Mouse (Mus musculus) B cell, adult 2 months (primary cell): ENCODE data around the gene Tigd4.
"Not testable (repeated sequence)": the region's sequence is repeated elsewhere in the genome, so short reads cannot be mapped to it uniquely, and the experiment has no call there.

Experiments used
- DNase-seq, 2 experiments: peaks; one replicate each; pipeline ENCODE4 v3.0.0; 2022

The Tigd4 gene

DNA sequence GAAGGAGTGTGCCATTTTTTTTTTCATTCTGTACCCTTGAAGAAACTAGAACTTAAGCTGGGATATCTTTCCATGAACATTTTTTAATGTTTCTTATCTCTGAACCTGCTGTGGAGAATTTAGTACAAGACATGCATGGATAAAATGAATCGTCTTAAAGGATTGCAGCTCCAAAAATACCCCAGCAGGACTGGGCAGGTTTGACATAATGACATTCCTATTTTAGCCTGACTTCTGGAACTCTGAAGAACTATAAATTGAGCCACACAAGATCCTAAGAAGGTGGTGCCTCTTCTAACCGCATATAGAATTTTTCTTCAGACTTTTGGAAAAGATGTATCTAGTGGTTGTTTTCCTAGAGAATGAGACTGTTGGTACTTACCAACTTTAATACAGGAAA is at the start of gene Tigd4:
Tigd4 (plus strand) TSS at position 301 of the 400 bp plus-strand sequence.
- DNase-seq: no peak

DNA sequence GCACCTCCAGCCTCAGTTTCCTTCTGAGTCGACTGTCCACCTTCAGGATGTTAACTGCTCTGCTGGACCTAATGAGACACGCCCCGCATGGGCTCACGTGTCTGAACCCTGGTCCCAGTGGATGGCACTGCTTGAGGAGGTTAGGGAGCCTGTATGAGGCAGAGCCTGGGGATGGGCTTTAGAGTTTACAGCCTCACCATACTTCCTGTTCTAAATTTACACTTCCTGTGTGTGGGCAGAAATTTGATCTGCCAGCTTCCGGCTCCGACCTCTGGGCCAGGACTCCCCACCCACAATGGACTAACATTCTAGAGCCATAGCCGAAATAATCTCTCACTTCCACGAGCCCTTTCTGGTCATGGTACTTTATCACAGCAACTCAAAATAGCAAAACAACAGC is 46.2 kb upstream of the Tigd4 start:
- DNase-seq: peak; percentile 48 to 57

DNA sequence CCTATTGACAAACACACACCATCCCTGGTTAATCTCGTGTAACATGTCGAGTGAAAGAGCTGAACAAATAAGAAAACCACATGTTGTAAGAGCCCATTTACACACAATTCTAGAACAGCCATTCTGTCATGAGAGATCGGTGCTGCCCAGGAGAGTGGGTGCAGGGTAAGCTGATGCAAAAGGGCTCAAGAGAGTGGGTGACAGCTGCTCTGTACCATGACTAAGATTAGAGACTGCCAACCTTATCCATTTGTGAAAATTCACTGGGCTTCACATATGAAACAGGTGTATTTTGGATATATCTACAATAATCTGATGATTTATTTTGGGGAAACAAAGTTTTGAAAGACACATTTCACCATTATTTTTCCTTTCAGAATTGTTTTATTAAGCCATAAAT is 37.6 kb upstream of the Tigd4 start:
- DNase-seq: no peak

DNA sequence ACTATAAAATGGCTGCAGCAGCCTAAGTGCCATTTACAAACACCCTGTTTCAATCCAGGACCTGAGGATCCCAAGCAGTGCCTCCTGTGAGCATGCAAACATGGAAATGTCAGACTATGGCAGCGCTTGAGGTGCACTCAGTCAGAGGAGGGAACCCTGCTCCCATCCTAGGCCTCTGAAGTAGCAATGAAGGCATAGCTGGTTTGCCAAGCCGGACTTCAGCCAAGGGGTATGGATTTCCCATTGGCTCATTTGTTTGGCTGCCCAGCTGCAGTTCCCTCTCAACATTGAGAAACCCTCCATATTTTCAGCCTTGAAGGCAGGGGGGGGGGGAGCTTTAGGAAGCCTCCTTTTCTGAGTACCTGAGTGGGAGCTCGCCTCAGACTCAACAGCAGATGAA is 35.1 kb upstream of the Tigd4 start:
- no peak for DNase-seq

DNA sequence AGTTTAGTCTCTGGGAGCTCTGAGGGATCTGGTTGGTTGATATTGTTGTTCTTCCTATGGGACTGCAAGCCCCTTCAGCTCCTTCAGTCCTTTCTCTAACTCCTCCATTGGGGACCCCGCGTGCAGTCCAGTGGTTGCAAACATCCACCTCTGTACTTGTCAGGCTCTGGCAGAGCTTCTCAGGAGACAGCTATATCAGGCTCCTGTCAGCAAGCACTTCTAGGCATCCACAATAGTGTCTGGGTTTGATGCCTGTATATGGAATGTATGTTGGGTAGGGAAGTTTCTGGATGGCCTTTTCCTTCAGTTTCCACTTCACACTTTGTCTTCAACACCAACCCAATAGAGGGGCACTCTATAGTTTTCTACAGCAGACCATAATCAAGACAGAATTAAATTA is 30.5 kb upstream of the Tigd4 start:
- not testable (repeated sequence) for DNase-seq

DNA sequence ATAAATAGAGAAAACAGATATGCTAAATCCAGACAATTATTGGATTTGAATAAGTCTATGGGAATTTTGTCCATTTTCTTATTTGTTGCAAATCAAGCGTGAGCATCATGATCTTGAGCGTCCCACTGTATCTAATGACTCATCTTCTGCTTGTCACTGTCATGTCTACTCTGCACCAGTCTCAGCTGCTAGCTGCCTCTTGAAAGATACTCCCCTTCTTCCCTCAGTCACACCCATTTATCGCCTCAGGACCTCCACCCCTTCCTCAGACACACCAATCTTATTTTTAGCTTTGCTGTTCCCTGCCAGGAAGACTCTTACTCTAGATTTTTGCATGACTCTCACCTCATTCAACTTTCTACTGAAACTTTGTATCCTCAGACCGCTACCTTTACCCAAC is 30.0 kb upstream of the Tigd4 start:
- DNase-seq: no peak

DNA sequence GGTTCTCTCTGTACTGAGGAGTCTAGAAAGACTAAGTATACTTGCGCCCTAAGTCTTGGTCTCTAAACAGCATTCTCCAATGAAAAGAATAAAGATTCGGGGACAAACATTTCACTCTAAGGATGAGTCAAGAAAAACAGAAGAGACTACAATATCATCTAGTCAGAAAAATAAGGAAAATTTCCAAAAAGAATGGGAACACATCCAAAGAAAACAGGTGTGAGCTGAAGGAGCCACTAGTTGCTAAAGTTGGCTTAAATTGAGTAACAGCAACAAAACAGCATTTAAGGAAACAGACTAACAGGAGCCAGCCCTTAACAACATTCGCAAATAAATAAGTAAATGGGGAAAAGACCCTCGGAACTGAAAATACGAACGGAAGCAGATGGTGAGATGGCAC is 24.8 kb upstream of the Tigd4 start:
- DNase-seq: no peak

DNA sequence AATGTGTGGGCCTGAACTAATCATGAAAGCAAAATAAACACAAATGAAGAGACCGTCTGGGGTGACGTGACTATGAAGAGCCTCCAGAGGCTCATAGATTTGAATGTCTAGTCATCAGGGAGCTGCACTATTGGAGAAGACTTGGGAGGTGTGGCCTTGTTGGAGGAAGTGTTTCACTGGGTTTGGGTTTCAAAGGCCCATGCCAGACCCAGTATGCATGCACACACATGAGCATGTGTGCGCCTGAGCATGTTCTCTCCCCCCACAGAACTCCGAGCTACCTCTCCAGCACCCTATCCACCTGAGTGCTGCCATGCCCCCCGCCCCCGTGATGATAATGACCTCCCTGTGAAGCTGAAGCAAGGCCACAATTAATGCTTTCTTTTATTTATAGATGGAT is 23.8 kb upstream of the Tigd4 start:
- peak; percentile 29 to 30 for DNase-seq

DNA sequence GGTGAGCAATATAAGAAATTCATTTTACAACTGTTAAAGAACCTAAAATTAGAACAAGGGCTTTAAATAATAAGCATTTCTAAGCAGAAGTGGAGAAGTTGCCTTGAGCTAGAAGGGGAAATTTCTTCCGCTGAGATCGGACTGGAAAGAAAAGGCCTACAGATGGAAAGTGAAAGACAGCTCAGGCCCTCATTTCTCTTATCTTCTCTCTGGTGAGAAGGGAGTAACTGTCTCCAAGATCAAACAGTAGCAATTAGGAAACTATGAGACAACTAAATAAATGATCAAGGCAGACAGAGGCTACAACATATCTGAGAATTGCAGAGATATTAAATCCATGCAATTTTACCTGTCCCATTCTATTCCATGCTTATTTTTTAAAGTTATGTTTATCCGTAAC is 22.9 kb upstream of the Tigd4 start:
- no peak for DNase-seq

DNA sequence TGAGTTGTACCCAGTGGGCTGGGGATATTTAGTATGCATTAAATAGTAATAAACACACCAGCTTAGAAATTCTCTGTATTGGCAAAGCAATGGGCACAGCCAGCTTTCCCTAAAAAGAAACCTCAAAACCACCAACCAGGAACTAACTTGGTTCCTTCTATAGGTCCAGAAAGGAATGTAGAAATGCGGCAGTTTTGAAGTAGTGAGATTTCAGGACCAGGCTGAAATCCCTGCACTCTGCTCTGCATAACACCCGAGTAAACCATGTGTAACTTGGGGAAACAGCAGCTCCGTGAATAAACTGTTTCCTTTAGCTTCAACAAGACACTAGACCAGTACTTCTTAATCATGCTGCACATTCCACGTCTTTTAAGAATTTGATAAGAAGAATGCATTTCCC is 12.7 kb upstream of the Tigd4 start:
- DNase-seq: no peak

DNA sequence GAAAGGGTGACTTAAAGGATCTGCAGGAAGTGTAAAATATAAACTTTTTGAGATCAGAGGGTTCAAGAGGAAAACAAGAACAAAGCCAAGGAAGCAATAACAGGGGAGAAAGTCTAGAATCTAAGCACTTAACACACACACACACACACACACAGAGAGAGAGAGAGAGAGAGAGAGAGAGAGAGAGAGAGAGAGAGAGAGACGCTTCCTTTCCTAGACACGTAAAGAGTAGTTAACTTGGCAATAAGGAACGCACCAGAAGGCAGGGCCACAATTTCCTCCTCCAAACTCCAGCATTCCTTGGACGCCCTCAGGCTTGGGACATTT is 11.7 kb upstream of the Tigd4 start:
- no peak for DNase-seq

DNA sequence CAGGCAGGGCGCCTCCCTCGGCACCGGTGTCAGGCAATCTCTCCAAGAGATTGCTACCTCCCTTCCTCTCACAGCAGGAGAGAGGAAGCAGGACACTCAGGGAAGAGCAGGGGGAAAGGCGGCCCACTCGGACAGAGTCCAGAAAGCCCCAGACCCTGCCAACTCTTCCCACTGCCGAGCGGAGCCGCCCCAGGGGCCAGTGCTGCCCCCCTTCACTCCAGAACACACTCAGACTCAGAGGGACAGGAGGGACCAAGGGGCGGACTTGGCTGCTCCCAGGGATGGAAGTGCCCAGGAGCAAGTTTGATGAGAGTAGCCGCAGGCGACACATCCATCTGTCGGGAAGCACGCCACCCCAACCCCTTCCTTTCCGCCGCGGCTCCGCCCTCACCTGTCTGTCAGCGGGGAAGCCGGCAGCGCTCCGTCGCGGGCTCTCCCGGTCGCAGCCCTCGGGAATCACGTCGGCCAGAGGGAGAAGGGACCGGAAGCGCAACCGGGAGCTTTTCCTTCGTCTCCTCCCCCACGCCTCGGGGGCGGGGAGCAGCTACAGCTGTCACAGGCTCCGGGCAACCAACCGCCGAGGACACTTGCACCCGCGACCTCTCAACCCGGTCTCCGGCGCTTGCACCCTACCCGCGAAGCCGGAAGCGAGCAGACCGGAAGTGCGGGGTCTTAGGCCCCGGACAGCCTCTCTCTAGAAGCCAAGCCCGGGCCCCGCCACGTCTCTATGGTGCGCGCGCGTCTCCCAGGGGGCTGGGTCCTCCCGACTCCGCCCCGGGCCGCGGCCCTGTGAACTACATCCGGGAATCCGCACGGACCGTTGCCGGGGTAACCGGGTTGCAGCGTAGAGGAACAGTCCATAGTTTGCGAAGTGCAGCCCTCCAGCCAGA is 11.1 kb upstream of the Tigd4 start, which contains the start of gene Arfip1:
Arfip1 (minus strand) TSS at position 603 of the 890 bp plus-strand sequence.
- DNase-seq: peak; percentile 94 to 95

DNA sequence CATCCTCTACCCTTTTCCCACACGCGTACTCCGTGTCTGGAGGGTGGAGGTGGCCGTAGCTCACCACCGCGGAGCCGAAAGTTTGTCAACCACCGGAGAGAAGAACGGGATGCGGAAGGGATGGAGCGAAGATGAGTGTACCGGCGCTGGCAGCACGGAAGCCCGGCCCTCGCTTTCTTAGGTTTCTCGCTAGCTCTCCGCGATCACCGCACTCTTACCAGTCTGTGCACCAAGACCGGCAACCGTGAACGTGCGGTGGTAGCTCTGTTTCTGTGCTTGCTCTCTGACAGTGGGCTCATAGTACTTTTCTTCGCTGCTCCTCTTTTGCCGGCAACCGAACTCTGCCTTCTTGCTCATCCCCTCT is 10.5 kb upstream of the Tigd4 start:
- no peak for DNase-seq

DNA sequence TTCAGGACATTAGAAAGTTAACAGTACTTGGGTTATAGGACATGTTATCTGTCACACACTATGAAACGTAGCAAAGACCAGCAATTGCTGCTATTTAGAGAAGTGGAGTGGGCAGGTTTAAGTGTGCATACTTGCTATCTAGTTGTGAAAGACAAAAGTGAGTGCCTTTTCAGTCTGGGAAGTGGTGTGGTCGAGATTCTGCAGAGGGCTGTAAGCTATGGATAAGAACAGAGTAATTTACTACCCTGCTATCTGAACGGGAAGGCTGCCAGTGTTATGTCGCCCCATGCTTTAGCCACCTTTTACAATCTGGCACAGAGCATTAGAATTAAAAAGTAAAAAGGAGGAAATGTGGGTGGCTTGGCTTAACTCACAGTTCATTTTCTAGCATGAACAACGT is 6.6 kb upstream of the Tigd4 start:
- DNase-seq: no peak

DNA sequence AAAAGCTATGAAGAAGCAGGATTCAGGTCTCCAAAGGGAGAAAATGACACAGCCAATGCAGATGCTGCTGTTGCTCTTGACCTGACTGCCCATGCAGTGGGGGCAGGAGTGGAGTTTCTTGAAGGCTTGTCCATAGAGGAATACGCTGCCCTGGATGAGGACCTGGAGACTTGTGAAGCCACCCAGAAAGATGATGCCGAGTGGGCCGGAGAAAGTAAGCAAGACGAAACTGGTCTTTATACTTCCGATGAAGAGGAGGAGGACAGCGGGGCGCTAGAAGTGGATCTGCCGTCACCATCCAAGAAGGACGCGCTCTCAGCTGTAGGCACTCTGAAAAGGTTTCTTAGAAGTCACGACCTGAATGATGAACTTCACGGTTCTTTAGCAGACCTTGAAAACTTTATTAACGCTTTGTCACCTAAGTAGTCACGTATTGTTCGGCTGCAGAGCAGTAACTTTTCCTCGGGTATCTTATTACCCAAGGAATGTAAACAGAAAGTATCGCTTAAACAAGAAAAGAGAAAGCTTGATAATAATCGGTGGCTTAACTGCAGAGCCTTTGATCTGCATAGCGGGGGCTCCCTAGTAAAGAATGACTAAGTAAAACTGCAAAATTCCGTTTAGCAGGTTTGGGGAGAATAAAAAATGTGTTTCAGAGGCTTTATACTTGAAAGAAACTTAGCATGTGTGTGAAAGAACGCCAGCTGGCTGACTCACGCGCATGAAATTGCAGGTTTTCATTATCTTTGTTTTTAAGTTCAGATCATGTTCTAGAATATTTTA is 1.7 kb downstream of the Tigd4 start:
- no peak for DNase-seq

DNA sequence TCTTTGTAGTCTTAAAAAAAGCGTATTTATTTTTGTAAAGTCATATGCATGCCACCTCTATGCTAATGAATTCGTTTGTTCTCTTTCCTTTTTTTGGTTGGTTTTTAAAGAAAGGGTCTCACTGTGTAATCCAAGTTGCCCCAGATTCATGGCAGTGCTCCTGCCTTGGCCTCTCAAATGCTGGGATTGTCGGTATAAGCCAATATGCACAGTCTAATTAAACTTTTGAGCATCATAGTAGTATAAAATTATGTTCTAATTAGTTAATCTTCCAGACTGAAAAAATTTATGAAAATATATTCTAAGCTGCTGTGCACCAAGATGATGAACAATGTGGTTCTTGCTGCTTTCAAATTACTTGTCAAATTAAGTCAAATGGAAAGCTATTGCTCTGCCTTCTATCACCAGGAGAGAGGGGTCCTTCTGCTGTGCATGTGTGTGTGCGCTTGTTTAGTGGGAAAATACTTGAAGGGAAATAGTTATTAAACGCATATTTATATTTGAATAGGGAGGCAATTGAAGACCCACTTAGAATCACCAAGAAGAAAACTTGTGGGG is 2.4 kb downstream of the Tigd4 start:
- no peak for DNase-seq

DNA sequence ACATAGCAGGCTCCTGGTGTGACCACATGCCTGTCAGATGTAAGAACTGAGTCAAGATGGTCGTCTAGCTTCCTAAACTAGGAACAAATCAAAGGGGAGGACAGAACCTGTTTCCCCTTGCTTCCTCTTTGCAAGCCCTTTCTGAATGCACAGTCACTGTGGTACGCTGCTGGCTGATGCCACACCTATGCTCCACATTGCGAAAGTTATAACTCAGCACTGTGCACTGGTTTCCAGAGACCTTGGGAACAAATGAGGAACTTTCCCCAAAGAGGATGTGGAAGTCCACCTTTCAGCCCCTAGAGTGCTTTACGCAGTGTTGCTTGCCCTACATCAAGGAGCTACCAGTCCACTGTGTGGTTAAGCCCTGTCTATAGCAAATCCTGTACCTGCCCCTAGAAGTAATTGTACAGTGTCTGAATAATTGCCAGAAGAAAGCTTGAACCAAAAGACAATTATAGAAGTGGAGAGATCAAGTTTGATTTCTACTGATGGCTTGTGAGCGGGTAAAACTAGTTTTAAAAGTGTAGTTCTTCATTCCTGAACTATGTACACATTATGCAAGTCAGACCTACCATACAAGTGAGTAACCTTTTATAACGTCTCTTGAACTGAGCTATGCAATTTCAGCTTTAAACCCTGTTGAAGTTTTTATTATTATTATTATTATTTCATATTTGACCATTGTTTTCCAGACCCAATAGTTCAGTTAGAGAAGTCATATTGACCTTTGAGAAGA is 4.8 kb downstream of the Tigd4 start:
- no peak for DNase-seq

DNA sequence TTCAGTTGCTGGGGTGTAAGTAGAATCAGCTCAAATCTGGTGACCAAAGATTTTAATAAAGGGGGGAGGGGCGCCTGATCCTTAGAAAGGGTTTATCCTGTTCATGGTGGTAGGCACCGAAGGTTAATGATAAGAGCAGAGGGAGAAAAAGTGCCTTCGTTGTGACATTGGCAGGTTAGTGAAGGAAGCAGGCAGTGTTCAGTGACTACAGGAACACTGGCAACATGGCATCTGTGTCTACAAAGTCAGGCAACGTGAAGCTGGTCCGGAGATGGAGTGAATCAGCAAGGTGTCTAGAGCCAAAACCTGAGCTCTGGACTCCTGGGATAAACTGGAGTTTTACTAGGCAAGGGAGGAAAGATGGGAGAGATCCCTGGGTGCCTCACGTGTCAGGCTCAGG is 5.4 kb downstream of the Tigd4 start:
- no peak for DNase-seq

DNA sequence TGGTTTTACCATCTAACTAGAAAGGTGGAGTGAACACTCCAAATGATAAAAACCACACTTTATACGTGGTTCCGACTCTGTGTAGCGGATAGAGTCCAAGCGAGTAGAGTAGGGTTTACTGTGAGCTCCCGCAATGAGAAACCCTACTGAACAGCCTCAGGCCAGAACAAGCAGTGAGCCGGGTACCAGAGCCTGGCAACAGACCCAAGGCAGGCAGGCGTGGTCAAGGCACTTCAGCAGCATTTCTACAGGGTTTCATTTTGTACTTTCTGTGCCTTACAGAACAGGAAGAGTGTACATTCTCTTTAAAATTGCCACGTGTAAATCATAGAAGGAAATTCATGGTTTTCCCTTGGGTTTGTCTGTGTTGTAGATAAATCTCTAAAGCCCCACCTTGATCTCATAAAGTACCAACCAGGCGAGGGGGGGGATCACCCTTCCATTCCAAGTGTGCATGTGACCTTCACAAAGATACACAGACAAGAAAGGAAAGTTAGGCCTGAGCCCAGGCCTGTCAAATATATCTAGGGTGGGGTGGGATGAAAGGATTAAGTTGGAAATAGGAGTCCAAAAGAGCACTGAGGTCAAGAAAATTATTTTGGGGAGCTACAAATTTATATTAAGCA is 8.6 kb downstream of the Tigd4 start:
- DNase-seq: no peak

DNA sequence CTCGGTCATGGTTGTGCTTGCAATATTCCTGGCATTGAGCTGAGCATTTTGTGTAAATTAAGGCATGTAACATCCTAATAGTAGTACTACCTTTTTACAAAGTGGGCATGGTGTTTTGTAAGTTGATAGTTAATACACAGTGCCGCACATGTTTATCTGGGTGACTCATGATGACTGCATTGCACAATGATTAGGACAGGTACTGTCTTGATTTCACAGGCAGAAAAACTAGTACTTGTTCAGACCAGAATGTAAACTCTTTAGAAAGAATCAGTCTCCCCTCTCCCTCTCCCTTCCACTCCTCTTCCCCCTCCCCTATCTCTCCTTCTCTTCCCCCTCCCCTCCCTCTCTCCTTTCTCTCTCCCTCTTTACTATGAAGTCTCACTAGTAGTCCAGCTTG is 9.4 kb downstream of the Tigd4 start:
- no peak for DNase-seq

DNA sequence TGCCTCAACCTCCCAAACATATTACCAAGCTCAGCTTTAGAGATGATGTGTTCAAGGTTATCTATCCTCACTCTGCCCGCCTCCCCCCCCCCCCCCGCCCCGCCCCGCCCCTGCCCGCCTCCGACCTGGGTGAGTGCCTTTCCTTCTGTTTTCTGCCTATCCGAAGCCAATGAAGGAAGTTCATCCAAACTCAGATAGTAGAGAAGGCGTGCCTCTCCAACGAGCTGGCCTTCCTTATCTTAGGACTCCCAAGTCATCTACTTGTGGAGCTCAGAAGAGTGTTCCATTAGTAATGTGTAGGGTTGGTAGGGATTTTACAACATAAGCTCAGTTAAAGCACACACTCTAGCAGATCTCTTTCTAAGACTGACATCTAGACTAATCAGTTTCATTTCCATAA is 9.8 kb downstream of the Tigd4 start:
- no peak for DNase-seq

DNA sequence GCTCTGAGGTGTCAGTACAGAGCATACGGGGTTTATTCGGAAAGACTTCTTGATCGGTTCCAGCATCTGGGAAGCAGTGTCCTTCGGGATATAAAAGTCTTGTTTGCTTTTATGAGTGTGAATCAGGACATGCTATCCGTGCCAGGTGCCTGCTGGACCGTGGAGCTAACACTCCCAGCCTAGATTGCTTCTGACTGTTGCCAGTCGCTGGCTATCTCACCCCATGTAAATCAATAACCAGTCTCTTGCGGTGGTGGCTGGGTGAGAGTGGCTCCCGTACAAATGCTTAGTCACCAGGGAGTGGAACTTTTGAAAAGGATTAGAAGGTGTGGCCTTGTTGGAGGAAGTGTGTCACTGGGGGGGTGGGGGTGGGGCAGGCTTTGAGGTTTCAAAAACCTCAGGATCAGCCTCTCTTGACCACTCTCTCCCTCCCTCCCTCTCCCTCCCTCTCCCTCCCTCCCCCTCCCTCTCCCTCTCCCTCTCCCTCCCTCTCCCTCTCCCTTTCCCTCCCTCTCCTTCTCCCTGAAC is 16.9 kb downstream of the Tigd4 start:
- no peak for DNase-seq
